Mouse (Mus musculus): ENCODE data around the gene Uqcc1. TPM values are rescaled to one million over a fixed set of nuclear protein-coding genes. Genes with fewer than 3 reads are reported as not detected.

Gene Uqcc1
- 52.5 TPM for polyA plus RNA-seq (2017; shearing (Covaris generic))

DNA sequence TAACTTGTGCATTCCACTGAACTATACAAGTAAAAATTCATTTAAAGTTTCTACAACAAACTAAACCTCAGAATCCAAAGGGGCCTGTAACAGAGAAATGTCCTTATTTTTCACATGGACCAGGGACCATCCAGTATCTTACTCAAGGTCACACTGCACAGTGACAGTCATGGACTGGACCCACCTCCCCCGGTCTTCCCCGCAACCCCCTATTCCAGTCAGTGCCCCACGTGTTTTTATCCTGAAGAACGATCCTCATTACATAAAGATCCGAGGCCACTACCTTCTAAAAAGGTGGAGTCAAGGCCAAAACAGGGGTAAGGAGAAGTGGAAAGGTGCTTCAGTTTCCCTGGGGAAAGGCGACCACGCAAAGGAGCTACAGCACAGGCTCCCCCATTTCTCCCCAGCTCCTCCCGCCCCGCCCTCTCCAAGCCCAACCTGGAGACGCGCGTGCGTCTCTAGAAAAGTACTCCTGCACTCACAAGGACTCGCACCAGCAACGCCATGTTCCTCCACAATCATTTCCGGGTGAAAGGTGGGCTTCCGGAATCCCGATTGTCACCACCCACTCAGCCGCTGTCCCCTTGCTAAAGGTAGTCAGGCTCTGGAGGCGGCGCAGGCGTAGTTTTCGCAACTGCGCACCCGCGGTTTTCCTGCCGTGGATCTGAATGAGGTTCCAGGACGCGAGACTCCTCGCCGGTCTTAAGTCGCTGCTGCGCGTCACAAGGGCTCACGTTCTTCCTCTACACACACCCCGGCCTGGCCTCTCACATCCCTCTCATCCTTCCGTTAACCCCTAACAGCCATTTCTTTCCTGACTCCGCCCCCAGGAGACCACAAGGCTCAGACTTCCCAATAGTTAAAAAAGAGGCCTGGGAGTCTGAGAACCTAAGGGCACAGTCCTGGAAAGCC, at the start of gene Uqcc1:
Gene Uqcc1 (minus strand): TSS at position 780 of the 912 bp plus-strand sequence.

DNA sequence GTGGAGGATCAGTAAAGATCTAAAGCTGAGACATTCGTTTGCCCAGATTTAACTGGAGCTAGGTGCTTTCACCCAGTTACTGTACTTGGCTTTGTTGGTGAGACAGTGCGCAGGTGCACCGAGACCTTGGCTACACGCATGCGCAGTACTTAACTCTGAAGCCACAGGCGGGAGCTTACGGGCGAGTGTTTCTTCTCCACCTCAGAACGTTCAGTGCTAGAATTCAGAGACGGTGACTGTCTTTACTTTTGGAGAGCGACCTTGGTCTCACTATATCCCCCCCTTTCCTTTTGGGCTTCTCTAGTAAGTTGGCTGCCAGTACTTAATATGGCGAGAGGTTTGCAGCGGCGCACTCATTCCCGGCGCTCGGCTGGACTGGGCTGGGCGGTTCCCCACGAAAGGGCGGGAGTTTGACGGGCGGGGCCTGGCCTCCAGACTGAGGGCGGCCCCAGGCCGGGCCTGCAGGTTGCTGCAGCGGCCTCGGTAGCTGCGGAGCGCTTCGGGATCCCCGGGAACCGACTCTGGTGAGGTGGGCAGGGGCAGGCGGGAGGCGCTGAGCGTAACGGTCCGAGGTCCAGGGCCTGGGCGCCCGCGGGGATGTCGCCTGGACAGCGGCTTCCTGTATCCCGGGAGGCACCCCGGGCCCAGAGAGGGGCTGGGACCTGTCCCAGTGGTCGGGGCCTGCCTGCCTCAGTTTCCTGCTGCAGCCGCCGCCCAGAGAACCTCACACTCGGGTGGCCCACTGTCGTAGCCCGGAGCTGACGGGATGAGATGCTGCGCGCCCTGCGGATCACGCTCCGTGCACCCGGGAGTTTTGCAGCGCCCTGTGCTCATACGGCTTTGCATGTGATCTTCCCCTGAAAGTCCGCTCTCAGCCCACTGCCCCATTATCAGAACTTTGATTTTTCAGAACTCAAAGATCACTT, 26.3 kb upstream of the Uqcc1 start, which contains the start of gene Cep250:
Gene Cep250 (plus strand): TSS at position 325 of the 926 bp plus-strand sequence.

DNA sequence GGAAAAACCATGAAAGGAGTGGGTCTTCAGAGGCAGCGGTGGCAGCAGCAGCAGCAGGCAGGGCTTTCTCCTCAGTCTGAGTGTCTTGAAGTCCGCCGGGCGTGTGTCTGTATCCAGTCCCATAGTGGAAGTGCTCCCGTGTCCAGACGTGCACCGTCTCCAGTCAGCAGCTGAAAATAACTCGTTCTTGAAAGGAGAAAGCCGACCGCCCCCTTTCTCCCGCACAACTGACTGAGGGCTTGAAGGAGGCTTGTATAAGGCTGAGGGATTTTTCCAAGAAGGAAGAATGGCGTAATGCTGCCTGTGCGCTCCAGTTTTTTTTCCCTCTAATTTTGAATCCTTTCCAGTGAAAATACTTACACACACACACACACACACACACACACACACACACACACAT, 15.0 kb upstream of the Uqcc1 start, which contains the start of gene Gdf5:
Gene Gdf5 (minus strand): TSS at position 244 of the 400 bp plus-strand sequence.

DNA sequence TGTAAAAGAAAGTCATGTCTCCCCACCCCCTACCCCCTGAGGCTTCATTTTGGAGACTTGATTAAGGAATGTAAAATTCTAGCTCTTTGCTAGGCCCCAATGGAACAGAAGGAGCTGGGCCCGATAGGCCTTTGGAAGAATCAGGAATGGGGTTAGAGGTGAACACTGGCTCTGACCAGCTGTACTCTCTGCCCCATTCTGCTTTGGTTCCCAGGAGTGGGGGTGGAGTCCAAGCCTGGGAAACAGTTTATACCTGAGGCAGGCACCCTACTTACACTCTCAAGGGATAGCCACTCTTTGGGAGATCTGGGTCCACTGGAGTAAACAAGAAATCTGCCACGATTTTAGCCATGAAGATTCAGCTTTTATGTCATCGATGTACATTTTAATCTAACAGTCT, 10.6 kb upstream of the Uqcc1 start, which contains the start of gene Gm15557:
Gene Gm15557 (plus strand): TSS at position 48 of the 400 bp plus-strand sequence.

DNA sequence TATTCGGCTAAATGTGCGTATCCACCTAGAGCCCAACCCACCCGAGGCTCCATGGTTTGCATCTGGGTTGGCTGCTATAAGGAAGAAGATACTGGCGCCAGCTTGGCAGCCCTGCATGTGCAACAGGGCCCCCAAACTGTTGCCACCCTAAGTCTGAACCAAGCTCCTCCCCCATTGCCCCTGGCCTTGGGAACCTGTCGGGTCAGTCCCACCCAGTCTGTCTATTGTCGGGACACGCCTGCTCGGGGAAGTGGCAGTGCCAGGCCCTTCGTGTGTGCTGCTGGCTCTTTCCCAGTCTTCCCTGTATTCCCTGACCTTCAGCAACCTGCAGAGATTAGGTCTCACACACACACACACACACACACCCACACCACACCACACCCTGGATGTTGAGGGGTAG, 95.4 kb downstream of the Uqcc1 start, which contains the start of gene Fam83c:
Gene Fam83c (minus strand): TSS at position 123 of the 400 bp plus-strand sequence.

DNA sequence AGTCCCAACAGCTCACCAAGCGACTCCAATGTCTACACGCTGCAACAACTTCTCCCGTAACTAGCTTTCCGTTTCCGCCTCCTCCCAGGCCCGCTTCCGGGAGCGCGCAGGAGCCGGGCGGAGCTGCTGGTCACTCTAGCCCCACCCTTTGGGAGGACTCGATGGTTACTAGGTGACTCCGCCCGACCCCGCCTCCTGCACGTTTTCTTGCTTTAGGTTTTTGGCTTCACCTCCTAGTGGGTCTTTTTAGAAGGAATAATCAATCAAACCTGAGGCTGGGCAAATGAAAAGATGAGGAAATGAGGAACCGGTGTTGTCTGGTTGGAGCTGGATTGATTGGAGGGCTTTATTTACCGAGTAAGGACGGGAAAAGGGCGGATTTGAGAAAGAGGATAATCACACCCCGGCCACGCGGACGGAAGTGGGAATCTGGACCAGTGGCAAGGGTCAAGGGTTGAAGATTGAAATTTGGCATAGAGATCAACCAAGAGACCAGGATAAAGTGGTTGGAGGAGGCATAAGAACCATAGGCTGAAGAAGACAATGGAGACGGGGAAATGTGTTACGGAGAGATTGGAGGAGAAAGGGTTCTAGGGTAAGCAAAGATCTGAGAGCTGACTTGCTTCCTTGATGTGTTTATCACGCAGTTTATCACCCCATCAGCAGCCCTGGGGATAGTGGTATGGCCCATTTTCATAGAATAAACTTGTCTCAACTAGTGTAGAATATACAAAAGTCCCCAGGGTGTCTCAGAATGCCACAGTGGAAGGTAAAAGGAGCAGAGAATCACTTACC, 103.3 kb downstream of the Uqcc1 start, which contains the start of gene Eif6:
Gene Eif6 (minus strand): TSS at position 296 of the 795 bp plus-strand sequence.

DNA sequence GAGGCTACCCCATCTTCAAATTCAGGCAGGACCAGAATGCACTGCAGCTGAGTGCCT, 110.9 kb downstream of the Uqcc1 start, which contains the start of gene BC029722:
Gene BC029722 (minus strand): TSS at position 35 of the 57 bp plus-strand sequence.

Other genes with a start within 250 kb of the Uqcc1 start
- gene Trpc4ap, start 237.9 kb downstream of the Uqcc1 start, polyA plus RNA-seq (2017; shearing (Covaris generic)) = 70.5 TPM
- gene Edem2, start 200.8 kb downstream of the Uqcc1 start, polyA plus RNA-seq (2017; shearing (Covaris generic)) = 74.1 TPM
- not detected for gene Gm17581, start 194.4 kb downstream of the Uqcc1 start, polyA plus RNA-seq (2017; shearing (Covaris generic))
- not detected for gene Procr, start 179.2 kb downstream of the Uqcc1 start, polyA plus RNA-seq (2017; shearing (Covaris generic))
- gene Mmp24, start 155.0 kb downstream of the Uqcc1 start, polyA plus RNA-seq (2017; shearing (Covaris generic)) = 0.07 TPM
- gene BC029722, start 110.9 kb downstream of the Uqcc1 start, polyA plus RNA-seq (2017; shearing (Covaris generic)) = 53.0 TPM
- gene Eif6, start 103.4 kb downstream of the Uqcc1 start, polyA plus RNA-seq (2017; shearing (Covaris generic)) = 250 TPM
- gene Fam83c, start 95.5 kb downstream of the Uqcc1 start, polyA plus RNA-seq (2017; shearing (Covaris generic)) = not detected
- not detected for gene Gm15557, start 10.4 kb upstream of the Uqcc1 start, polyA plus RNA-seq (2017; shearing (Covaris generic))
- gene Gdf5, start 15.1 kb upstream of the Uqcc1 start, polyA plus RNA-seq (2017; shearing (Covaris generic)) = not detected
- gene Cep250, start 26.1 kb upstream of the Uqcc1 start, polyA plus RNA-seq (2017; shearing (Covaris generic)) = 60.0 TPM
- 1.8 TPM for gene 6430550D23Rik, start 77.7 kb upstream of the Uqcc1 start, polyA plus RNA-seq (2017; shearing (Covaris generic))
- gene Ergic3, start 77.7 kb upstream of the Uqcc1 start, polyA plus RNA-seq (2017; shearing (Covaris generic)) = 165 TPM
- not detected for gene Fer1l4, start 122.6 kb upstream of the Uqcc1 start, polyA plus RNA-seq (2017; shearing (Covaris generic))
- gene Spag4, start 134.9 kb upstream of the Uqcc1 start, polyA plus RNA-seq (2017; shearing (Covaris generic)) = 0.14 TPM
- 108 TPM for gene Cpne1, start 181.7 kb upstream of the Uqcc1 start, polyA plus RNA-seq (2017; shearing (Covaris generic))
- 55.1 TPM for gene Rbm12, start 181.7 kb upstream of the Uqcc1 start, polyA plus RNA-seq (2017; shearing (Covaris generic))
- gene Gm28036, start 196.8 kb upstream of the Uqcc1 start, polyA plus RNA-seq (2017; shearing (Covaris generic)) = 35.0 TPM
- 228 TPM for gene Romo1, start 213.7 kb upstream of the Uqcc1 start, polyA plus RNA-seq (2017; shearing (Covaris generic))
- gene Nfs1, start 213.9 kb upstream of the Uqcc1 start, polyA plus RNA-seq (2017; shearing (Covaris generic)) = 66.3 TPM
- gene Rbm39, start 249.9 kb upstream of the Uqcc1 start, polyA plus RNA-seq (2017; shearing (Covaris generic)) = 789 TPM